Mouse (Mus musculus): ENCODE results near the gene Eif2ak4.
A peak's percentile ranks its signal among the peaks of the same experiment; 100 is the strongest.

Eif2ak4 gene

GRCm38 (mm10) chr2:118406811-118407210 is 18.4 kb downstream of the Eif2ak4 start:
- DNase-seq = no peak

GRCm38 (mm10) chr2:118408336-118408895 is 20.0 kb downstream of the Eif2ak4 start:
- no peak for DNase-seq

- no peak for DNase-seq
These were observed 24.4 kb downstream of the Eif2ak4 start for GRCm38 (mm10) chr2:118412821-118413220.

- DNase-seq = no peak
These were observed 27.4 kb downstream of the Eif2ak4 start for GRCm38 (mm10) chr2:118415601-118416355.

DNA sequence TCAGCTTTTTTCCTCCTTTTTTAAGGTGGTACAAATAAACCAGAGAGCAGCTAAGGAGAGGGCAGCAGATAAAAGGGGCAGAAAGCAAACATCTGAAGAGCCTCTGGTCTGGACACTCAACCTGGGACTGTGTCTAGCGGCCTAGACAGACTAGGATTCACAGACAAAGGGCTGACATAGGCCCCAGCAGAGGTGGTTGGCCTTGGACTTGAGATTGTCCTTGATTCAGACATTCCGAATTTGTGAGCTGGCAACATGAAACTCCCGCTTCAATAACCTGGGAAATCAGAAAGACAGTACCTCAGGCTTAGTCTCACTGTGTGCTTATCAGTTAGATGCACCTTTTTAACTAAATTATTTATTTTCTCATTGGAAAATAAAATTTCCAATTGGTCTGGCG is 29.7 kb downstream of the Eif2ak4 start:
- DNase-seq = no peak

DNA sequence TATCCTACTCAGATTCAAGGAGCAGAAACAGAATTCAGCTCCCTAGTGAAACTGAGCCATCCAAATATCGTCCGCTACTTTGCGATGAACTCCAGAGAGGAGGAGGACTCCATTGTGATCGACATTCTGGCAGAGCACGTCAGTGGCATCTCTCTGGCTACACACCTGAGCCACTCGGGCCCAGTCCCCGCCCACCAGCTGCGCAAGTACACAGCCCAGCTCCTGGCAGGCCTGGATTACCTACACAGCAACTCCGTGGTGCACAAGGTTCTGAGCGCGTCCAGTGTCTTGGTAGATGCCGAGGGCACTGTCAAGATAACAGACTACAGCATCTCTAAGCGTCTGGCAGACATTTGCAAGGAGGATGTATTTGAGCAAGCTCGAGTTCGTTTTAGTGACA is 33.5 kb downstream of the Eif2ak4 start:
- peak; percentile 67 for DNase-seq

DNA sequence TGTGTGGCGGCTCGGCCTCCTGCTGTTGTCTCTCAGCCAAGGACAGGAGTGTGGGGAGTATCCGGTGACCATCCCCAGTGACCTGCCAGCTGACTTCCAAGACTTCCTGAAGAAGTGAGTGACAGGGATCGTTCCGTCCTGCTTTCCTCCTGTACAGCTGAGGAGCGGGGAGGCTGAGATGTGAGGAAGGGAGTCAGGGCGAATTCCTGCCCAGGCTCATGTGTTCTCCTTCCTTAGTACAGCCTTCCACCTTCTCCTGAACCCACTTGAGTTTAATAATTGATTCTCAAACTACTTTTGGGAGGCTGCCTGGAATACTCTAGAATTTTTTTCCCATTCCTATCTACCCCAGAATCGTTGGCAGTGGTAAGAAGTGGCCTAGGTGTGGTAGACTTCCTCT is 34.0 kb downstream of the Eif2ak4 start:
- DNase-seq = peak; percentile 55

DNA sequence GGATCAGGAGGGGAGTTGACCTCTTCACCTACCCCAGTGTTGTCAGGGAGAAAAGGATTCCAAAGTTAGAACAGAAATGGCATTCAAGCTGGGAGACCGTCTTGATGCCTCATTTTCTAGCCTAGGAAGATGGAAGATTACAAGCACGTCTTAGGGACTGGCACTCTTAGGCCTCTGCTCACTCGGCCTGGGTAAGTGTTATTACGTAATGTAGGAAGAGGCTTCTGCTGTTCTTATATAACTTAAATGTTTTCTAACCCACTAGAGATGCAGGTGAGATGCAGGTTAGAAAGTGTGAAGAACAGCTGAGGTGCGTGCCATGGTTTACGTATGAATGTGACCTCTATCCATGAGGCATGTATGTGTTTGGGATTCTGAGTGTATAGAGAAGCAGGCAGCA is 39.9 kb downstream of the Eif2ak4 start:
- DNase-seq = peak; percentile 61

DNA sequence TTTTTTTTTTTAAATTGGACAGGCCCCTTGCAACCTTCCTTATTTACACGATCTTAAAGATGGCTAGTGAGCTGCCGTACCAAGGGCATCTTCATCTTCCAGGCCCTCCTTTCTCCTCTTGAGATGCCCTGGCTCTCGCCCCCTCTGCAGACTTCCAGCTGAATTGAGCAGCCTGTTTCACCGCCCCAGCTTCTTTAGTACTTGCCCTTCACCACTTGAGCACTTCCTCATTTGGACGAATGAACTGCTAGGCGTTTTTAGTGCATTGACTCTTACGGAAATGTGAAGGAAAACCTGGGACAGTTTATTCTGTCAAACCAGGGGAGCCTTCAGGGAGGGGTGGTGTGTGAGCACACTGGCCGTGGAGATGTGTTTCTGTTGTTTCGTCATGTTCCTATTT is 40.9 kb downstream of the Eif2ak4 start:
- DNase-seq = no peak

DNA sequence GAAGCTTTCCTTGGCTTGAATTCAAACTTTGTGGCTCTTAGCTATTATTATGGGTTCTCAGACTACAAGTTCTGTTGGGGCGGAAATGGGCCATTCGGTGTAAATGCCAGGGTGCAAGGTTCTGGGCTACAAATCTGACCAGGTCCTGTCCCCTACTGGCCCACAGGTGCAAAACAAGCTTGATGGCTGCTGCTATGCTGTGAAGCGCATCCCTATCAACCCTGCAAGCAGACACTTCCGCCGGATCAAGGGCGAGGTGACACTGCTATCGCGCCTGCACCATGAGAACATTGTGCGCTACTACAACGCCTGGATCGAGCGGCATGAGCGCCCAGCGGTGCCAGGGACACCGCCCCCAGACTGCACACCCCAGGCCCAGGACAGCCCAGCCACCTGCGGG is 42.2 kb downstream of the Eif2ak4 start:
- no peak for DNase-seq

DNA sequence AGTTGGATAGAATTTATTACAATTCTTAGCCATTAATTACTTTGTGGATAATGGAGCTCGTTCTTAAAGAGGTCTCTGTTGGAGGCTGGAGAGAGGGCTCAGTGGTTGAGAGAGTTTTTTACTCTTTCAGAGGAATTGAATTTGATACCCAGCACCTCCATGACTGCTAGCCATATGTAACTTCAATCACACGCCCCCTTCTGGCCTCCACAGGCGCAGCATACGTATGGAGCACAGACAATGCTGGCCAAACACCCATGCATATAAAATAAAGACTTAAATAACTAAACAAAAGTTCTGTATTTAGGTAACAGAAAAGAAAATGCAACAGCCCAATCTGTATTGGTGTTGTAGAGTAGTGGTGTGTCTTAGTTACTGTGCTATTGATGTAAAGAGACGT is 43.2 kb downstream of the Eif2ak4 start:
- peak; percentile 72 for DNase-seq

DNA sequence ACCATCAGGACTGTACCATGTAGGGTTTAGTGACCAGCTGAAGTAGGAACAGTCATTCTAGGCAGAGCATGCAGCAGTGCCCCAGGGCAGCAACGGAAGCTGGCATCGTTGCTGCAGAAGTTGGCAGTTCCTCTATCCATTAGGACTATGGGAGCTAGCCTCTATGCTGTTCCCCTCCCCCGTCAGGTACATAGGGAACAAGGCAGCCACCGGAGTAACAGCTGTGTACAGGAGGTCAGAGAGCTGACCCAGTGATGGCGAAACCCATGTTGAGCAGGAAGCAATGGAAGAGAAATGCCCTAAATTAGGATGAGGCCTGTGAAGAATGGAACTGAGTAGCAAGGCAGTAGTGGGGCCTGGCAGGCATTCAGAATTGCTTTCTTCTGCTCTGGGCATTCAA is 53.8 kb downstream of the Eif2ak4 start:
- no peak for DNase-seq

DNA sequence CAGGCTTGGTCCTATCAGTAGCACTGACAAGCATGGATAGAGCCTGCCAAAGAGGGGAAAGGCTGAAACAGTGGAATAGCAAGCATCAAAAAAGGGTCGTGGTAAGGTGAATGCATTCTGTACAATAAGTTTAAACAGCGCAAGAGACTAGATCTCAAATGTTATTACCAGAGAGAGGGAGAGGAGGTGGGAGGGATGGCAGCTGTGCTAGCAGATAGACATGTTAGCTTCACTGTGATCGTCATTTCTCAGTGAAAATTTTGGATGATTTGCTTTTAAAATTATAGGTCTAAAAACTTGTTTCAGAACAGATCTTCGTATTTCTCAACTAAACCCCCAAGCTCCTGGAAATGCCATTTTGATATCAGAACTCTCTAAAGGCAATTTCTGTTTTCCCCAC is 54.3 kb downstream of the Eif2ak4 start:
- DNase-seq = no peak

DNA sequence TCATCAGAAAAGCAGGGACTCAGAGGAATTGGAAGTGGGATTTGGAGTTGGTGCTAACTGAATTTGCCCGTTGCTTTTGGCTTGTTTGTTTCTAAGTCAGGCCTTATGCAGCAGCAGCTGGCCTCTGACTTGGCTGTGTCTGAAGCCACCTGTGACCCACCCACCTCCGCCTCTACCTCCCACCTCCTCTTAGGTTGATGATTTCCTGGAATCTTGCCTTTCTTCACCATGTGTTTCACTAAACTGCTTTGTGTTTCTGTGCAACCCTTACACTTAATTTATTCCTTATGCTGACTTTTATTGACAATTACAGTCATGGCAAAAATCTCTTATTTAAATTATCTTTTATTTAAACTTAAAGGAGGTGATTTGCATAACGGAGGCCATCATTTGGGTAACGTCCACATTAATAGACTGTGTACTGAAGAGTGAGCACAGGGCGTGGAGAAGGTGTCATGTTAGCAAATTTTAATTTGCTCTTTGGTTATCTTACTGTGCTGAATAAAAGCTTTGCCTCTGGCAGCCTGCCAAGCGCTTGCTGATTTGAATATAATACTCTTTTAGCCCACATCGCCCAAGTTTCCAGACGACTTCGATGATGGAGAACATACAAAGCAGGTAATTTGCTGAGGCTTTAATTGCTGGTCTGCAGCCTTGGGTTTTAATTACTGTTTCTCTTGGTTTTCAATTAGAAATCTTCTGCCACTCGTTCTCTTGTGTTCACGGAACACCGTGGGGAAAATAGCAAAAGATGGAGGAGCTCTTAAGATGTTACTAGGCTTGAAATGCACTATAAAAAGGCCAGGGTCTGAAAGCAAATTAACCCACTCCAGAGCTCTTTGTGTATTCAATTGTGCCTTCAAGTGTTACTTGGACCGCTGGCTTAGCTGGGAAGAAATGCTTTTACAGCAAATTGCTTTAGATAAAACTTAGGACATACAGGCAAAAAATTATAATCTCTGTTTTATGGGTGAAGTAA is 57.6 kb downstream of the Eif2ak4 start:
- no peak for DNase-seq

GRCm38 (mm10) chr2:118448181-118448580 is 59.8 kb downstream of the Eif2ak4 start:
- DNase-seq = no peak

- DNase-seq = no peak
These were observed 62.6 kb downstream of the Eif2ak4 start for GRCm38 (mm10) chr2:118451056-118451455.

- no peak for DNase-seq
These were observed 68.6 kb downstream of the Eif2ak4 start for GRCm38 (mm10) chr2:118457029-118457428.

DNA sequence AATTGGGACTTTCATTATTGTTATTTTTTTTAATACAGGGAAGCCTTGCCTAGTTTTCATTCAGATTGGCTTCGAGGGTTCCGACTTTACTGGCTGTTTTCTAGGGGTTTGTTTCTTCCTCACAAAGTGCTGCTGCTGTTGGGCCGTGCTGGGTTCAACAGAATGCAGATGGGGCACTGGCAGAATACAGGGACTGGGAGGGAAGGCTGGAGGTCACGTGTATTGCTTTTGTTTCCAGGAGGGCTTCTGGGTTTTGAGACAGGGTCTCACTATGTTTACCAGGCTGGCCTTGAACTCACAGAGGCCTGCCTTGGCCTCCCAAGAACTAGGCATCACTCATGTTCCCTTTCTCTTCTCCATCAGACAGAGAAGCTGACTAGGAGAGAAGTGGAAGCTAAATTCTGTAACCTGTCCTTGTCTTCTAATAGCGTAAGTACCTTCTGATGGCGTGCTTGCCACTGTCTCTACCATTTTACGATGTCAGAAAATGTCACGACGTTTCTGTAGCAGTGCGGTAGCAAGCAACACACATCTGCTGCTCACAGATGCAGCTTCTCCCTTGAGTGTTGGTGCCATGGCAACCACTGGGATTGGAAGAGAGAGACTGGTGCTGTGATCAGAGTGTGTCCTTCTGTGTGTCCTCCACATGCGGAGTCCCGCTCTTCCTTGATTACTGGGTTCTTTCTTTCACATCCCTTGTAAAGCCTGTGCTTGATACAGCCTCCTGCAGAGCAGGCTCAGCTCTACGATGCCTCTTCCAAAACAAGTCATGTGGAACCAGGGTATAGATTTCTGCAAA is 69.2 kb downstream of the Eif2ak4 start:
- no peak for DNase-seq

- DNase-seq = no peak
These were observed 73.2 kb downstream of the Eif2ak4 start for GRCm38 (mm10) chr2:118461480-118462165.

- no peak for DNase-seq
These were observed 75.1 kb downstream of the Eif2ak4 start for GRCm38 (mm10) chr2:118463480-118463879.

DNA sequence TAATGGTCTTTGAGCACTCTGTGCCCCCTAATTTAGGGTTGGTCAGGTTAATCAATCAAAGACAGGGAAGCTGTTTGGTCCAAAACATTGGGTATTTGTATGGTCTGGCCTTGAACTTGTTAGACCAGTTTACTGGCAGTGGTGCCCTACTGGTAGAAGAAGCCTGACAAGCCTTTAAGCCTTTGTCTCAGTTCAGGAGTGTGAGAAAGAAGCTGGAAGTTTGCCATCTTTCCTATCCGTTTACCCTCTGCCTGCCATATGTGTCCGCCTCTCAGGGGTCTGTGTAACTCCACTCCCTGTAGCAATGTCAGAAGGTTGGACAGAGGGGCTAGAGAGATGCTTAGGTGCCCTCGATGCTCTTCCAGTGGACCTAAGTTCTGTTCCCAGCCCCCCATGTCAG is 76.0 kb downstream of the Eif2ak4 start:
- DNase-seq = no peak

DNA sequence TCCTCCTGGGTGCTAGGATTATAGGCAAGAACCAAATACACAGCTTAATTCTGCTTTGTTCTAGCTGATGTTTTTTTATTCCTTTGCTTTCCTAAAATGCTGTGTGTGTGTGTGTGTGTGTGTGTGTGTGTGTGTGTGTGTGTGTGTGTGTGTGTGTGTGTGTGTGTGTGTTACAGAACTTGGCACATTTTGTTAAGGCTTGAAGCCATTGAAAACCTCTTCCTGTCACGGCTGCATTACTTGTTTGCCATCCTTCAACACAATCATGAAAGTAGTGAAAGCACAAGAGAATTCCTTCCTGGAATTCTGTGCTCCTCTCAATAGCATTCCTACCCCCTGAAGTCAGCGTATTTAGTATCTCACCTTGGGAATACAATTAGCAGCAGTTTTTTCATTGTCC is 77.5 kb downstream of the Eif2ak4 start:
- DNase-seq = no peak
